Mouse (Mus musculus): Measurements from ENCODE around the gene Mgat1.

DNA sequence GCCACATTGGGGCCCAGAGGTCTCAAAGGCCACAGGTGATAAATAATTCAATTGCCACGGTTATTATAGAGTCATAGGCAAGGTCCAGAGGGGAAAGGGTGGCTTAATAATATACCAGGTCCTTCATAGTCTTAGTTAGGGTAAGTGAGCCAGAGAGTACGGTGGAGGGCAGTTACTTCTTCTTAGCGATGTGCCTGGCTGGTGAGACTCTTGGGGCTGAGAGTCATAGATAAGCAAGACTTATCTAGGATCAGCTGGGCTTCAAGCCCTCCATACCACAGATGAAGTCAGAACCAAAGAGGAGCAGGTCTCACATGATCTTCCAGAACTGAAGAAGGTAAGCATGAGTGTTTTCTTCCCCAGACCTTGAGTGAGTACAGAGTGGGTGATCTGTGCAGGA, 34.2 kb downstream of the Mgat1 start, which contains the start of gene Olfr1393:
- TF ChIP-seq CTCF (conservative IDR thresholded peaks at IDR 0.05; ENCODE audit: low read length) = no peak
- TF ChIP-seq POU5F1 (IDR thresholded peaks at IDR 0.05; ENCODE audit: borderline replicate concordance, low read length) = no peak
